11 mouse cellular contexts compared by ENCODE assay signal in the genomic region with DNA sequence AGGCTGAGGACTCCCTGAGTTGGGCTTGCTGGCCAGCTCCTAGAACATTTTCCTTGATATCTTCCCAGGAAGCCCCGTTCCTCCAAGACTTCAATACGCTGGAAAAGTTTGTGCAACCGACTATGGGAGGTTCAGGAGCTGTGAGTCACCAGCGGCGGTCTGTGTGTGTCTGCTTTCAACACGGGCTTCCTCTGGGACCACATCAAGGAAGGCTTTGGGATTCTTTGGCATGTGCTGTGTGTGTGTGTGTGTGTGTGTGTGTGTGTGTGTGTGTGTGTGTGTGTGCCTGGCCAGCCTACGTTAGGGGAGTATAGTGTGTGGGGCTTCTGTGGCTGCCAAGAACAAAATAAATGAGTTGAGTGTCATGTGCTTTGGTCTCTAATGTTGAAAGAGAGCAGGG. TPM values are rescaled to one million over a fixed set of nuclear protein-coding genes. Genes with fewer than 3 reads are reported as not detected.
DNase-seq lines count a peak whose midpoint lies in the region; ATAC-seq lines count a peak whose summit lies in the region.
"Had no signal": no experiment of that assay in that cellular context is flagged by ENCODE, and none has a peak within 500 bp of the region (broad histone marks: within the 10 kb centered on the region; RNA-seq: fewer than 3 reads in every experiment).

No protein-coding gene starts in this region.

- H3K9ac ChIP-seq in limb, embryonic 15.5 days: no peak overlapping the region
- H3K9ac ChIP-seq: hindbrain, embryonic 13.5 days; liver, embryonic 14.5 days had no signal

- no peaks in the 10 kb centered on the region for H3K9me3 ChIP-seq in limb, embryonic 15.5 days

- H3K4me3 ChIP-seq in limb, embryonic 15.5 days: no peak overlapping the region
- H3K4me3 ChIP-seq: hindbrain, embryonic 13.5 days; layer of hippocampus, adult 2 months had no signal

- WGBS in limb, embryonic 15.5 days: 34% methylated on average over 7 of the region's 7 CpGs

- DNase-seq in urinary bladder, postnatal 14 days (ENCODE audit: low spot score): peak; percentile 32
- DNase-seq in urinary bladder, adult 2 months (ENCODE audit: low spot score): no peak
- DNase-seq in gastrocnemius, postnatal 10 days: peak; percentile 20
- DNase-seq in B cell, adult 2 months: no peak
- no peak for DNase-seq in embryo, embryonic 10.5 days (ENCODE audit: low spot score)

- no peak overlapping the region for H3K4me2 ChIP-seq in limb, embryonic 15.5 days
- H3K4me2 ChIP-seq: hindbrain, embryonic 13.5 days had no signal

- ATAC-seq in limb, embryonic 15.5 days (ENCODE audit: insufficient number of reproducible peaks, low FRiP score, low TSS enrichment, low read depth): peak; percentile 55; the same call in 1 of the 2 replicates
- ATAC-seq in megakaryocyte, adult 5-6 weeks (ENCODE audit: poor library complexity, severe bottlenecking): no peak

- H3K36me3 ChIP-seq in limb, embryonic 15.5 days: no peaks in the 10 kb centered on the region
- H3K36me3 ChIP-seq: hindbrain, embryonic 13.5 days had no signal

- no peaks in the 10 kb centered on the region for H3K27me3 ChIP-seq in limb, embryonic 15.5 days
- H3K27me3 ChIP-seq: hindbrain, embryonic 13.5 days had no signal

- 0 out of 2 replicates have a peak, but pooled peaks cover 5% of the 10 kb centered on the region for H3K4me1 ChIP-seq in limb, embryonic 15.5 days
- H3K4me1 ChIP-seq: hindbrain, embryonic 13.5 days had no signal

- 0 out of 2 replicates have a peak overlapping the region, but pooled peaks have one; percentile 0 for H3K27ac ChIP-seq in limb, embryonic 15.5 days
- H3K27ac ChIP-seq: hindbrain, embryonic 13.5 days; layer of hippocampus, adult 2 months; liver, embryonic 14.5 days had no signal

RNA-seq across cellular contexts. Expression of a gene that starts 17.7 kb away (rescaled TPM):
- 0.12 and 0.19 TPM in 2 replicates for polyA plus RNA-seq in urinary bladder, adult 2 months (2012; rRNA removed)
- total RNA-seq in gastrocnemius, postnatal 10 days (2021): not detected
- not detected in 2 replicates for polyA plus RNA-seq in limb, embryonic 15.5 days (2015; fragmentation: Nextera tagmentation; extraction: Ambion mirVana)
- total RNA-seq in megakaryocyte, adult 5-6 weeks (2015): not detected in 2 replicates
- not detected in 2 replicates for total RNA-seq in megakaryocyte, adult 5-6 weeks (2017)
- total RNA-seq: layer of hippocampus, adult 2 months; monocyte, adult 5-6 weeks had no signal
- polyA plus RNA-seq: hindbrain, embryonic 13.5 days; liver, embryonic 14.5 days had no signal

Comparison
In these comparisons a context has a peak if more than half of its experiments do, and no peak if none do; other contexts are left out.
1. DNase-seq: peak in urinary bladder, postnatal 14 days (single experiment) and gastrocnemius, postnatal 10 days (single experiment); none in urinary bladder, adult 2 months (single experiment), B cell, adult 2 months (0 of 2) and embryo, embryonic 10.5 days (single experiment).